Mouse (Mus musculus): ENCODE results near the gene Mgat5b. TPM values are rescaled to one million over a fixed set of nuclear protein-coding genes. Genes with fewer than 3 reads are reported as not detected.

Mgat5b gene
- total and polyA plus RNA-seq, 3 experiments = not detected

DNA sequence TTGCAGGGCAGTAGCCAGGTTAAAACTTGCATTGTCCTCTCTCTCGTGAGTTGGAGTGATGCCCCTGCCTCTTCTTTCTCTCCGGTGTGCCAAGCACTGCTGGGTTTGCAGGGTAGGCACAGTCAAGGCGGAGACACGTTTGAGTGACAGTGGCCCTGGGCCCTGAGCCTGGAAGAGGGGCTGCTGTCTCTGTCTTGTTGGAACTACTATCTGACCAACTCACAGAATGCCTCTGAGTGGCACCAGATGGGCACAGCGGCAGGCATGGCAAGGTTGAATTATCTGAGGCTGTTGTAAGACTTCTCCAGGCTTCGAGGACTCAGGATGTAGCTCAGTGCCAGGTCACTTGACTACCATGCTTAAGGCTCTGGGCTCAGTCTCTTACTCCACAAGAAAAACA lies 9.4 kb downstream of the Mgat5b start:
- no peaks in the 10 kb centered on the region for H3K79me2 ChIP-seq (ENCODE audit: control insufficient read depth, insufficient read depth, low read length, poor library complexity)
- no peak for DNase-seq (ENCODE audit: low read depth, low spot score)
- no peak for TF ChIP-seq RAD21 (IDR thresholded peaks at IDR 0.05; ENCODE audit: low read depth, low read length)
- no peak for TF ChIP-seq MAZ (IDR thresholded peaks at IDR 0.05; ENCODE audit: low read depth, low read length)
- TF ChIP-seq UBTF (IDR thresholded peaks at IDR 0.05; ENCODE audit: borderline replicate concordance, insufficient read depth, low read depth, low read length) = no peak
- no peak for TF ChIP-seq HCFC1 (IDR thresholded peaks at IDR 0.05; ENCODE audit: low read depth, low read length)
- no peak for TF ChIP-seq CHD2 (IDR thresholded peaks at IDR 0.05; ENCODE audit: low read length)
- no peak for TF ChIP-seq MEF2A (IDR thresholded peaks at IDR 0.05; ENCODE audit: extremely low read depth, insufficient replicate concordance, low read depth, low read length, poor library complexity, severe bottlenecking)
- TF ChIP-seq EP300 (IDR thresholded peaks at IDR 0.05; ENCODE audit: low read depth in 1 of 2, low read length in 2 of 2) = no peak
- no peak for TF ChIP-seq MAX (IDR thresholded peaks at IDR 0.05; ENCODE audit: low read length)
- no peak for TF ChIP-seq BHLHE40 (IDR thresholded peaks at IDR 0.05; ENCODE audit: borderline replicate concordance, low read depth, low read length)
- TF ChIP-seq TBP (IDR thresholded peaks at IDR 0.05; ENCODE audit: low read depth, low read length) = no peak
- no peak for TF ChIP-seq ZMIZ1 (IDR thresholded peaks at IDR 0.05; ENCODE audit: low read depth, low read length)
- TF ChIP-seq JUND (IDR thresholded peaks at IDR 0.05; ENCODE audit: low read depth, low read length) = no peak
- TF ChIP-seq NELFE (IDR thresholded peaks at IDR 0.05; ENCODE audit: low read depth, low read length) = no peak
- TF ChIP-seq ETS1 (IDR thresholded peaks at IDR 0.05; ENCODE audit: low read depth, low read length) = no peak
- no peak for TF ChIP-seq USF1 (IDR thresholded peaks at IDR 0.05; ENCODE audit: low read depth, low read length)
- no peak for TF ChIP-seq KAT2A (conservative IDR thresholded peaks at IDR 0.05; ENCODE audit: low read depth, low read length)
- TF ChIP-seq RCOR1 (IDR thresholded peaks at IDR 0.05; ENCODE audit: low read depth, low read length) = no peak
- TF ChIP-seq ZNF384 (IDR thresholded peaks at IDR 0.05; ENCODE audit: low read depth, low read length) = no peak
- no peak overlapping the region for H3K9ac ChIP-seq (ENCODE audit: control insufficient read depth, low read depth, low read length, poor library complexity, severe bottlenecking)
- no peaks in the 10 kb centered on the region for H3K4me1 ChIP-seq (ENCODE audit: control insufficient read depth in 1 of 2, insufficient read depth in 2 of 2, low read length in 2 of 2)
- no peak overlapping the region for H3K4me3 ChIP-seq (ENCODE audit: control insufficient read depth in 1 of 2, insufficient read depth in 1 of 2, low read depth in 2 of 2, low read length in 2 of 2)
- no peaks in the 10 kb centered on the region for H3K9me3 ChIP-seq (replicated peaks; ENCODE audit: insufficient read depth, low read length)
- H3K27me3 ChIP-seq (ENCODE audit: control insufficient read depth in 1 of 2, insufficient read depth in 2 of 2, low read length in 2 of 2) = peaks cover 0 to 2% of the 10 kb centered on the region in 2 experiments
- no peak overlapping the region for H3K27ac ChIP-seq (ENCODE audit: control insufficient read depth, low read depth, low read length)
- H3K36me3 ChIP-seq (ENCODE audit: control insufficient read depth in 1 of 2, insufficient read depth in 2 of 2, low read length in 2 of 2) = no peaks in the 10 kb centered on the region

DNA sequence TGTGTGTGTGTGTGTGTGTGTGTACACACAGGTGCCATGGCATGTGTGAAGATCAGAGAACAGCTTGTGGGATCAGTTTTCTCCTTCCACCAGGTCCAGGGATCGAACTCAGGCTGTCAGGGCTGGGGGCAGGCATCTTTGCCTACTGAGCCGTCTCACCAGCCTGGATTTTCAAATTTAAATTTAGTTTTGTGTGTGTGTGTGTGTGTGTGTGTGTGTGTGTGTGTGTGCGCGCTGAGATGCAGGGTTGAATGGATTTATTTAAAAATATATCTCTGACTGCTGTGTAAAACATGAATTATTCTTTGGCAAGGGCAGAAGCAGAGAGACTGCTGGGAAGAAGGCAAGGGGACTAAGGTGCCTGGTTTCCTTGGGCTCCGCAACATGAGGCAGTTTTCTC lies 16.2 kb downstream of the Mgat5b start:
- no peak overlapping the region for H3K27ac ChIP-seq (ENCODE audit: control insufficient read depth, low read depth, low read length)

More for the DNA sequence above, 16.2 kb downstream of the Mgat5b start:
- DNase-seq (ENCODE audit: low read depth, low spot score) = no peak
- Histone ChIP-seq H3K27me3 (ENCODE audit: control insufficient read depth in 1 of 2, insufficient read depth in 2 of 2, low read length in 2 of 2) (peaks cover 0 to 15% of the 10 kb centered on the region in 2 experiments; a peak in 3 of 4 replicates), H3K4me1 (ENCODE audit: control insufficient read depth in 1 of 2, insufficient read depth in 2 of 2, low read length in 2 of 2) (no peaks in the 10 kb centered on the region), H3K9me3 (replicated peaks; ENCODE audit: insufficient read depth, low read length) (no peaks in the 10 kb centered on the region), H3K9ac (ENCODE audit: control insufficient read depth, low read depth, low read length, poor library complexity, severe bottlenecking) (no peak overlapping the region), H3K36me3 (ENCODE audit: control insufficient read depth in 1 of 2, insufficient read depth in 2 of 2, low read length in 2 of 2) (no peaks in the 10 kb centered on the region), H3K79me2 (ENCODE audit: control insufficient read depth, insufficient read depth, low read length, poor library complexity) (no peaks in the 10 kb centered on the region), H3K4me3 (ENCODE audit: control insufficient read depth in 1 of 2, insufficient read depth in 1 of 2, low read depth in 2 of 2, low read length in 2 of 2) (no peak overlapping the region)
- TF ChIP-seq ELF1 (IDR thresholded peaks at IDR 0.05; ENCODE audit: low read depth, low read length) (no peak), CHD1 (IDR thresholded peaks at IDR 0.05; ENCODE audit: low read depth, low read length) (no peak), HCFC1 (IDR thresholded peaks at IDR 0.05; ENCODE audit: low read depth, low read length) (no peak), GABPA (IDR thresholded peaks at IDR 0.05; ENCODE audit: low read depth, low read length) (no peak), RAD21 (IDR thresholded peaks at IDR 0.05; ENCODE audit: low read depth, low read length) (no peak), MYC (IDR thresholded peaks at IDR 0.05; ENCODE audit: low read depth, low read length) (no peak), POLR2AphosphoS5 (IDR thresholded peaks at IDR 0.05; ENCODE audit: borderline replicate concordance, low read depth, low read length) (no peak), ZKSCAN1 (IDR thresholded peaks at IDR 0.05; ENCODE audit: low read depth, low read length) (no peak)

Measured in MEL (cell line).